Mouse (Mus musculus): Measurements from ENCODE around the gene Zfp446.
"Not testable (repeated sequence)": the region's sequence is repeated elsewhere in the genome, so short reads cannot be mapped to it uniquely, and the experiment has no call there.

Zfp446 gene

GRCm38 (mm10) chr7:12977682-12978389 lies at the start of gene Zfp446:
Zfp446 (plus strand) TSS chr7:12977848.
- DNase-seq (ENCODE audit: low read depth): peak; percentile 94

DNA sequence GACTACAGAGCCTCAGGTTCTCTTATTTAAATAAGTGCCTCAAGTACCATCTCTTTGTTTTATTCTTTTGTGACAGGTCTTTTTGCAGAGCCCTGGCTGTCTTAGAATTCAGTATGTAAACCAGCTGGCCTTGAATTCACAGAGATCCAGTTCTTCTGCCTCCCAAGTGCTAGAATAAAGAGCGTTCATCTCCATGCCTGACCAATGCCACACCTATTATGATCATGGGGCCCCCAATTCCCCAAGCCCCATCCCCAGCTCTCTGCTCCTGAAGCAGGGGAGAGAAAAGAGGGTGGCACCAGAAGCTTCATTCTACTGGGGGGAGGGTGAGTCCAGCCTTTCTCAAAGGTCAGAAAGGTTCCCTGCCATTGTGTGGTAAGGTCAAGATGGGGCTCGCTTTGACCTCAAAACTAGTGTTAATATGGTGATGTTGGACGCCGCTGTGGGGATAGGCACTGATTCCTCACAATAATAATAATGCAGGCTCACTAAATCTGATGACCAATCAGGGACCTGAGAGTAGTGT lies 44.0 kb upstream of the Zfp446 start:
- DNase-seq (ENCODE audit: low read depth): no peak

- no peak for DNase-seq (ENCODE audit: low read depth)
These were observed 42.8 kb upstream of the Zfp446 start for GRCm38 (mm10) chr7:12934808-12935207.

DNA sequence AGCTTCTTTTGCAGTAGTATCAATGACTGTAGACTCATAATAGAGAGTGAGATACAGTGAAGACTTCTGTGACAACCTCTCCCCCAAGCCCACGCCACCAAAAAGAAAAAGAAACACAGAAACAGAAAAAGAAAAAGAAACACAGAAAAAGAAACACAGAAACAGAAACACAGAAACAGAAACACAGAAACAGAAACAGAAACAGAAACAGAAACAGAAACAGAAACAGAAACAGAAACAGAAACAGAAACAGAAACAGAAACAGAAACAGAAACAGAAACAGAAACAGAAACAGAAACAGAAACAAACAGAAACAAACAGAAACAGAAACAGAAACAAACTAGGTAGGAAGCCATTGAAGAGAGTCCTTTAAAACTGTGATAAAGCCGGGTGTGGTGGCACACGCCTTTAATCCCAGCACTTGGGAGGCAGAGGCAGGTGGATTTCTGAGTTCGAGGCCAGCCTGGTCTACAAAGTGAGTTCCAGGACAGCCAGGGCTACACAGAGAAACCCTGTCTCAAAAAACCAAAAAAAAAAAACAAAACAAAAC lies 40.3 kb upstream of the Zfp446 start:
- DNase-seq (ENCODE audit: low read depth): not testable (repeated sequence)

- DNase-seq (ENCODE audit: low read depth): no peak
These were observed 37.0 kb upstream of the Zfp446 start for GRCm38 (mm10) chr7:12940599-12940998.

- DNase-seq (ENCODE audit: low read depth): no peak
These were observed 34.2 kb upstream of the Zfp446 start for GRCm38 (mm10) chr7:12943488-12943887.

DNA sequence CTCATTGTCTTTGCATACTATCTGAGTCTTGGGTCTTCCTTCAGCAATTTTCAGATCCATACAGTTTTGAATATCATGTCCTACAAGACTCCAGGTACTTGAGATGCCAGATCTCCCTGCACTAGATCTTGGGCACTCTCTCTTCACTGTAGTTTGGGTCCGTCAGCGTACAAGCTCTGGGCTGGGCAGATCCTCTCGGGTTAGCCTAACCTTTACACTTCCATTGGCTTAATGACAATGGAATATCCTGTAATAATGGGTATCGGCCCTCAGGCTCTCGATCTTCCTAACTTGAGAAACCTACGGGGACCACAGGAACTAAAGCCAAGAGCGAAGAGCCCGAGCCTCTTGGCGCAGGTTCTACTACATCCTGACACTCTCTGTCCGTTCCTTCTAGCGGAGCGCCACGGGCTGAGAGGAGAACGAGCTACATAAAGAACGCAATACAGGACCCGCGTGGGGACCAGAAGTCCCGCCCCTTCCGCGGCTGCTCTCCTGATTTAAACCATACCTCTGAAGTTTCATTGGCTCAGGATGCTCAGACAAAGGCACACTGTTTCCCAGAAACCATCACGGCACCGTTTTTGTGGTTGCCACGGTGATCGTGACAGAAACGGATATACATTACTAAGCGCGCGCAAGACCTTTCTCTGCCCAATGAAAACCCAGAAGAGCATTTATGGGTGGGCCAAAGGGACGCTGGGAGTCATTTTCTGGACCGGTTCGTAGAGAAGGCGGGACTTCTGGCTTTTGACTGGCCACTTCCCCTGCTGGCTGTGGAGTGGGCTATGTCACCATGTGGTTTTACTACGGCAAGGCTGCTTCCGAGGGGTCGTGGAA lies 28.4 kb upstream of the Zfp446 start:
- DNase-seq (ENCODE audit: low read depth): peak; percentile 89

DNA sequence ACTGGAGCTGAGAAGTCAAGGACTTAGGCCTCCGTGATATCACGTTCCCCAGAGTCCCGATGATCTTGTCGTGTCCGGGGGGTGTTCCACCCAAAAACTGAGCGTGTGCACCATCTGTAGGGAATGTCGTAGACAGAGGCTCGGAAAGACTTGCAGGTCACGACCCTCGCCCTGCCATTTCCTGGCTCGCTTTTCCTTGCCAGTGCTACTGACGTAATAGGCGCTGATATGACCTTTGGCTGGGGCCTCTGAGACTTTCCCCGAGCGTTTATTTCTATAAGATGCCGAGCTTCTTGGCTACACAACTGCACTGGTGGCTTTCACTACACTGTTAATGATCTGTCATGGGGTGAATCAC lies 27.8 kb upstream of the Zfp446 start:
- DNase-seq (ENCODE audit: low read depth): no peak

DNA sequence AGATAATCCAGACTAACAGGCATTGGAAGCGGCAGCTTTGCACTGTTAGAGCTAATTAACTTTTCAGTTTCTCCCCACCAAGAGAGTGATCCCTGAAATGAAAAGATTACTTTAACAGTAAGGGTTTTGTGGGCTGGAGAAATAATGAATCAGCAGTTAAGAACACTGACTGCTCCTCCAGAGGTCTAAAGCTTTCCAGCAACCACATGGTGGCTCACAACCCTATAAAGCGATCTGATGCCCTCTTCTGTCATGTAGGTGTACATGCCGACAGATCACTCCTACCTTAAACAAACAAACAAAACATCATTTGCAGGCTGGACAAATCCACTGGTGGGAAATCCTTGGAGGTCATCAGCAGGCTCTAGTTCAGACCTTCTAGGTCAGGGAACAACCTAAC lies 22.8 kb upstream of the Zfp446 start:
- no peak for DNase-seq (ENCODE audit: low read depth)

DNA sequence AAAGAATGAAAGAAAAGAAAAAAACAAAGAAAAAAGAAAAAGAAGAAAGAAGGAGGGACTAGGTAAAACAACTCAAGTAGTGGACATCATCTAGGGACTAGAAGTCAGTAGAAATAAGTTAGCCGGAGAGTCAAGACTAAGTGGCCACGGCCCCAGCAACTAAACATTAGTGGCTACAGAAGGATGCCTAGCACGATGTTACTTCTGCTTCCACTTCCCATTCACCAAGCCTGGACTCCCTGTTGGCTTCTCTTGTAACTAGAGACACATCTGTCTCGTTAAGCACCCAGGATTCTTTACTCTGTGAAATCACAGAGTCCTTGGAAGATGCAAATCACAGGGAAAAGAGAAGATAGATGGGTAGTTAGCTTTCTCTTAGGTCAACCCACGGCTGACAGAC lies 20.1 kb upstream of the Zfp446 start:
- DNase-seq (ENCODE audit: low read depth): no peak

DNA sequence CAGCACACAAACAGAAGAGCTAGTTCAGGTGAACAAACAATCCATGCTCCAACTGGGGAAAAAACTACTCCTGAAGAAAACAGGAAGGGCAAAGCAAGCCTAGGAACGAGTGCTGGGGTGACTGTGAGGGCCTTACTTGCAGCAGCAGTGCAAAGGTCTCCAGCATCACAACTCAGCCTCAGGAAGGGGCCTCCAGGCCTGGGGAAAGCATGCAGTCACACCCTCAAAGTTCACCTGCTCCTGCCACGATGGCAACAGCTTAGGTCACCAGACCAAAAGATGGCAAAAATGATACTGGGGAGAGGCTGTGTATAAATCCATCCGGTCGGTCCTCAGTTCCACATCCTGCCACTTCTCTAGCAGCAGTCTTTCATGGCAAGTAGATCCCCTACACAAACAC lies 18.7 kb upstream of the Zfp446 start:
- DNase-seq (ENCODE audit: low read depth): no peak

- no peak for DNase-seq (ENCODE audit: low read depth)
These were observed 17.9 kb upstream of the Zfp446 start for GRCm38 (mm10) chr7:12959718-12960117.

DNA sequence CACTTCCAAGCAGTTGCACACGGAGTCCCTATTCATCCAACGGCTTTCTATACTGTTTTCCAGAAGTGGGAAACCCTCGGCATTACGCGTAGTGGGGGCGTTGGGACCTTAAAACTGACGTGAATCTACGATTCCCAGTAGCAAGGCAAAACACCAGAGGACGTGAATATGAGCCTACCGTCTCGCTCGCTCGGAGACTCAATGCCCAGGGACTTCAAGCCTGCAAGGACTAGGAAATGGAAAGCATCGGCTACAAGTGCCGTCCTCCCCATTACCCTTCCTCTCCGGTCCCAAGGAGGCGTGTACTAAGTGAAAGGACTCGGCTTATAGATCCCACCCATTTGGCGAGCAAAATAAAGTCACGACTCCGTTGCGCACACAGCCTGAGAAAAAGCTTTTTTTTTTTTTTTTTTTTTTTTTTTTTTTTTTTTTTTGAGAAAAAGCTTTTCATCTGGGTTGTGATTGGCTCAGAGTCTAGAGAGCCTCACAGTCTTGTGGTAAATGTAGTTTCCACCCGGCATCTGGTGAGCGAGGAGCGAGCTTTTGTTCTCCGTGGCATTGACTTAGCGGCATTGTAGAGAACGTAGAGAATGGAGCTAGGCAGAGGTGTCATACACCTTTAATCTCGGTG lies 16.0 kb upstream of the Zfp446 start:
- DNase-seq (ENCODE audit: low read depth): peak; percentile 63

DNA sequence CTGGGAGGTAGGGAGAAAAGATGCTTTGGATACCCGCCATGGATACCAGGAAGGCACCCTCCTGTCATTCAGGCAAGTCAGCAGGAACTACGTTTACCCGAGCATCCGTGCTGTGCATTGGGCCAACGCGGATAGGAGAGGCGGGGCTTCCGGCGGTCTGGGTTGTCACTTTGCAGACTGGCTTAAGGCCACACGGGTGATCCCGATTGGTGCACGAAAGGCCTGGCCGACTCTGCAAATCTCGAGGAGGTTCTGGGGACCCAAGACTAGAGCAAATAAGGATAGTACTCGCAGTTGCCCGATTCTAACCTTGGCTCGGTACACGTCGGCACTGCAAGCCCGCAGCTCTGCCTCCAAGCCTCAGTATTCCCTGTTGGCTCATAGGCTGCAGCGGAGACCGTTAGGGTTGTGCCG lies 12.0 kb upstream of the Zfp446 start, which contains the start of gene Zfp324:
TSS of gene Zfp324 (plus strand) at position 161 of the 414 bp plus-strand sequence.
- peak; percentile 85 for DNase-seq (ENCODE audit: low read depth)

DNA sequence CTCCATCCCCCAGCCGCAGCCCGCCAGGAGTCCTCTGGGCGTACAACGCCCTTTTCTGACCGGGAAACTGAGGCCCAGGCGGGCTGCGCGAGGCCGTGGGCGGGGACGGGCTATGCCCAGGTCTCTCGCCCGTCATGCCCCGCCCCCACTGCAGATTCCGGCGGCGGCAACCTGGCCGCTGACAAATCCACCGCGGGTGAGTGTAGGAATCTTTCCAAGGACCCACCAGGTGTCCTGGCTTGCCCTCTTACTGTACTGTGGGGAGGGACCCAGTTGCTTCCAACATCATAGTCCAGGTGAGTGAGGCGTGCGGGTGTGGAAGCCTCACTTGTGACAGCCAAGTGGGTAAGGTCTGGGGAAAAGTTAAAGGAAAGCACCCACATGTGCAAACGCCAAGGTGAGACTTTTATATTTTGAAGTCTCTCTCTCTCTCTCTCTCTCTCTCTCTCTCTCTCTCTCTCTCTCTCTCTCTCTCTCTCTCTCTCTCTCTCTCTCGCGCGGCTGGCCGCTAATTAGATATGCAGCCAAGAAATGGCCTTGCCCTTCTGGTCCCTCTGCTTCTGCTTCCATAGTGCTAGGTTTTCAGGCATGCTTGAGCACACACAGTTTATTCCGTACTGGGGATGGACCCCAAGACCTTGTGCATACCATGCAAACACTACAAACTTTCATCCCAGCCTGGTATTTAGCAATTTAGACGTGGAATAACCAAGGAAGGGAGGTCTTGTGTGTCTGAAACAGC lies 11.4 kb upstream of the Zfp446 start:
- DNase-seq (ENCODE audit: low read depth): no peak

DNA sequence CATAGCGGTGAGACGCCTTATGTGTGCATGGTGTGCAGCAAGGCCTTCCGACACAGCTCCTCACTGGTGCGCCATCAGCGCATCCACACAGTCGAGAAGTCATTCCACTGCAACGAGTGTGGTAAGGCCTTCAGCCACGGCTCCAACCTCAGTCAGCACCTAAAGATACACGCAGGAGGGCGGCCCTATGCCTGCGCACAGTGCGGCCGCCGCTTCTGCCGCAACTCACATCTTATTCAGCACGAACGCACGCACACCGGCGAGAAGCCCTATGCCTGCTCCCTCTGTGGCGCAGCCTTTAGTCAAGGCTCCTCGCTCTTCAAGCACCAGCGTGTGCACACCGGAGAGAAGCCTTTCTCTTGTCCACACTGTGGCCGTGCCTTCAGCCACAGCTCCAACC lies 6.7 kb upstream of the Zfp446 start:
- DNase-seq (ENCODE audit: low read depth): no peak

DNA sequence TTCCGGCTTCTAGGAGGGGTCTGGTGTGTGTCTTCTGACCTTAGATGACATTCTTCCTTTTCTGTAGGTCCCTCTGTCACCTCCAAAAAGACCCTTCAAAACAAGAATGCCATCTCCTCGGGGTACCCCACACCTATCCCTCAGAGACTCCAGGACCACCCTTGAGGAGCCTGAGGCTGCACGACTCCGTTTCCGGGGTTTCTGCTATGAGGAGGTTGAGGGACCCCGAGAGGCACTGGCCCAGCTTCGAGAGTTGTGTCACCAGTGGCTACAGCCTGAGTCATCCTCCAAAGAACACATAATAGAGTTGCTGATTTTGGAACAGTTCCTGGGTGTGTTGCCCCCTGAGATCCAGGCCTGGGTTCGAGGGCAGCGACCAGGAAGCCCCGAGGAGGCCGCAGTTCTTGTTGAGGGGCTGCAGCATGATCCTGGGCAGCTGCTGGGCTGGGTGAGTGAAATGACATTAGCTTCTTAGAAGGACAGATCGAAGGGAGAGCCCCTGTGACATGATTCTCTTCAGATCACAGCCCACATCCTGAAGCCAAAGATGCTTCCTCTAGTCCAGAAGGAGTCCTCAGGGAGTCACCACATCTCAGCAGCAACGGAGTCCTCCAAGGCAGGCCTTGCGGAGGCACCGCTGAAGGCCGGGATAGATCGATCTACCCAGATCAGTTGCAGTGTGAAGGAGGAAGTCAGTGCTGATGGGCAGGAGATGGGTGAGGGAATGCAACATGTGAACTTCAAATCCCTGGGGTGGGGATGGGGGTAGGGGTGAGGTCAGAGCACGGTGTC lies 1.5 kb downstream of the Zfp446 start:
- no peak for DNase-seq (ENCODE audit: low read depth)

DNA sequence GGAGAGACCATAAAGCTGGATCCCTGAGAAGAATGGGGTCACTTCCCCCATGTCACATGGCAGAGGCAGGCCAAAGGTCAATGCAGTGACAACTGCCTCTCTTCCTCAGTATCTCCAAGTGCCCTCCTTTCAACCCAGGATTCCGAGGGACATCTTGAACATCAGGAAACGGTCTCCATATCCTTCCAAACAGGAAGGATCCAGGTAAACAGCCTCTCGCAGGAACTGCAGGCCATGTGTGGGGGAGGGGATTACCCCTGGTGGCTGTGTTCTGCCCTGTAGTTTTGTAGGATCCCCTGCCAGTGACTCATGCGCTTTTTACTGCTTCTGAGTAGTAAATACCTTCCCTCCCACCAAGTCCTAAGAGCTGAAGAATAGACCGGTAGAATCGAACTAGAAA lies 2.1 kb downstream of the Zfp446 start:
- no peak for DNase-seq (ENCODE audit: low read depth)

GRCm38 (mm10) chr7:12980291-12980690 lies 2.6 kb downstream of the Zfp446 start:
- no peak for DNase-seq (ENCODE audit: low read depth)

GRCm38 (mm10) chr7:12985724-12986123 lies 8.1 kb downstream of the Zfp446 start:
- DNase-seq (ENCODE audit: low read depth): peak; percentile 57

- no peak for DNase-seq (ENCODE audit: low read depth)
These were observed 9.3 kb downstream of the Zfp446 start for GRCm38 (mm10) chr7:12986906-12987305.

Data from c-Kit-positive CD71-positive TER-119-negative erythroid progenitor cells, embryonic 14.5 days (primary cell).